Mouse (Mus musculus) brain, embryonic 14.5 days (tissue): ENCODE measurements around the gene Bpnt1. TPM values are rescaled to one million over a fixed set of nuclear protein-coding genes. Genes with fewer than 3 reads are reported as not detected.

Source experiments
- DNase-seq: peaks from one replicate; pipeline ENCODE4 v3.0.0-alpha.2; 2011; ENCODE audit warnings: low read depth
- CTCF ChIP-seq: fragments of 200-500 bp; IDR thresholded peaks from 2 replicates; pipeline ENCODE4 v1.5.1; 2012; ENCODE audit warnings: inconsistent platforms, mild to moderate bottlenecking, moderate library complexity, borderline replicate concordance; ENCODE audit not compliant: insufficient read depth, insufficient read length; ENCODE audit errors: extremely low read depth
- POLR2A ChIP-seq: fragments of 200-500 bp; IDR thresholded peaks from 2 replicates; pipeline ENCODE4 v1.6.1; 2012; ENCODE audit warnings: mild to moderate bottlenecking, inconsistent platforms, borderline replicate concordance; ENCODE audit not compliant: poor library complexity, insufficient read depth, insufficient read length, severe bottlenecking; ENCODE audit errors: extremely low read depth
- polyA plus RNA-seq: library from polyadenylated mRNA; depleted of rRNA; stranded (reverse); fragments of >200 nt; gene quantifications from 2 replicates; pipeline ENCODE4 v1.2.3, GENCODE M21; 2012

Bpnt1 gene
- polyA plus RNA-seq, 1 experiment, result 41.8 TPM

DNA sequence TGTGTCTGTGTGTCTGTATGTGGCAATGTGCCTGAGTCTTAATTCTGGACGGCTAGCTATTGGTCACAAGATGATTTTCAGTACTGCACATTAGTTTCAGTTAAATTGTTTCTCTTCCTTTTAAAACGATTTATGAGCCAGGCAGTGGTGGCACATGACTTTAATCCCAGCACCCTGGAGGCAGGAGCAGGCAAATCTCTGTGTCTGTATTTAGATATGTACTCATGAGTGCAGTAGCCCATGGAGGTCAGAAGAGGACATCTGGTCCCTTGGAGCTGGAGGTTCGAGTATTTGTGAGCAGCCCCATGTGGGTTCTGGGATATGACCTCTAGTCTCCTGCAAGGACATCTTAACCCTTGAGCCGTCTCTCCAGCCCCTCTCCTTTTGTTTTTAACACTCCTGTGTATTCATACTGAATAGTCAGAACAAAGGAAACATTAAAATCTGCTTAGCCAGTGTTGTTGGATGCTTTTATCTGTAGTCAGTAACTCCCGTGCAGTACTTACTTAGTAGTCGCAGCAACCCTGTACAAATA is 3.3 kb downstream of the Bpnt1 start:
- DNase-seq, result no peak
- TF ChIP-seq CTCF, result no peak
- no peak for TF ChIP-seq POLR2A

DNA sequence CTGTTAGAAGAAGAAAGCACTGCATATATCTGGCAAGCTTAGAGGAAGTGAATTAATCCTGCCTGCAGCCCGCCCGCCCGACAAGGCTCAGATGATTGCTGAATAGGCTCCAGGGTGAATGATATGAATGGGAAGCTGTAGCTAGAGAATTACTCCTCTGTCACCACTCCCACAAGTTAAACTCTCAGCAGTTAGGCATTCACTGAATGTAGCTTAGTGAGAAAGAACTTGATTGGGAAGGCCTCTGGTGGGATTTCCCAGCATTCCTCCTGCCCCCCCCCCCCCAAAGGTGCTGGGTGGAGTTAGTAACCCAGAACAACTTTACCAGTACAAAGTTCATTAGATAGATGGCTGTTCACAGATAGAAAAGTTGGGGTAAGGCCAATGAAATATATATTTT is 4.6 kb downstream of the Bpnt1 start:
- TF ChIP-seq CTCF, result no peak
- TF ChIP-seq POLR2A, result no peak
- DNase-seq, result peak; percentile 47

DNA sequence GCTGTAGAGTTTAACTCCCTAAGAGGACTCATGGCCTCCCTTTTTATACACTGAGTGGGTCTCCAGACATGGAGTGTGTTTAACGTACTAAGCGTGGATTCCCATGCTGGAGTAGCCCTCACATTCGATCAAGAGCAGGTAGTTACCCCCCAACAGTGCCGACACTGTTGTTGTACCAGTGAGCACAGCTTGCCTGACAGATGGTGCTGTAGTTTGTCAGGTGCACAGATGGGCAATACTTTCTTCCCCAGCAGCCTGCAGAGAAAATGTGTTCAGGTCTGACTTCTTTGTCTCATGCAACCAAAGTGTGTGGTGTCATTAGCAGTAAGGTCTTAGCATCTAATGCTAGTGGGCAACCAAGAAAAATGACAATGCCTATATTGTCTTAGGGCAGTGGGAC is 10.5 kb downstream of the Bpnt1 start:
- TF ChIP-seq CTCF, result no peak
- TF ChIP-seq POLR2A, result no peak
- DNase-seq, result peak; percentile 66

DNA sequence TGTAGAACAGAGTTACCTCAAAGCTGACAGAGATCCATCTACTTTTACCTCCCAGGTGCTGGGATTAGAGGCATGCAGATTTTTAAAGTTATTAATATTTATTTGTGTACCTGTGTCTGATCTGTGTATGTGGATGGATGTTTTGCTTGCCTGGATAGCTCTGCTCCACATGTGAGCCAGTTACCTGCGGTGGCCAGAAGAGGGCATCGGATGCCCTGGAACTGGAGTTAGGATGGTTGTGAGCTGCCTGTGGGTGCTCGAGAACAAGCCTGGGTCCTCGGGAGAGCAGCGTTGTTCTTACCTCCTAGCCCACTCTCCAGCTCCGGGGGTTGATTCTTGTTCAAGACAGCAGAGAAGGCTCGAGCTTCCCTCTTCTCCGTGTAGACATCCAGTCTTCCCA is 11.5 kb downstream of the Bpnt1 start:
- TF ChIP-seq CTCF, result peak; percentile 36; the same call in 1 of the 2 replicates
- no peak for TF ChIP-seq POLR2A
- no peak for DNase-seq

DNA sequence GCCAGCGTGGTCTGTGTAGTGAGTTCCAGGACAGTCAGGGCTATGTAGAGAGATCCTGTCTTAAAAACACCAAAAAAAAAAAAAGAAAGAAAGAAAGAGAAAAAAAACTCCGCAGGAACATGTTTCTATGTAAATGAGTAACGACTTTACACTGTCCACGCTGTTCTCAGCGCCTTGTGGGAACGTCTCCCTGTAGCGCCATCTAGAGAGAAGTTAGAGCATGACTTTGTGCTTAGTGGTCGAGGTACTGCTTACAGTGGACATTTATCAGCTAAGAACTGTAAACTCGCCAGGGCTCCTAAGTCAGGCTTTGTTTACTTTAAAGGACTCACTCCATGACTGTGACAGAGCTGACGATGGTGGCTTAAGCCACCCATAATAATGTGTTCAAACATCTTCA is 14.2 kb downstream of the Bpnt1 start:
- TF ChIP-seq CTCF (peak; percentile 33; the same call in 1 of the 2 replicates), POLR2A (no peak)
- DNase-seq, result peak; percentile 17

DNA sequence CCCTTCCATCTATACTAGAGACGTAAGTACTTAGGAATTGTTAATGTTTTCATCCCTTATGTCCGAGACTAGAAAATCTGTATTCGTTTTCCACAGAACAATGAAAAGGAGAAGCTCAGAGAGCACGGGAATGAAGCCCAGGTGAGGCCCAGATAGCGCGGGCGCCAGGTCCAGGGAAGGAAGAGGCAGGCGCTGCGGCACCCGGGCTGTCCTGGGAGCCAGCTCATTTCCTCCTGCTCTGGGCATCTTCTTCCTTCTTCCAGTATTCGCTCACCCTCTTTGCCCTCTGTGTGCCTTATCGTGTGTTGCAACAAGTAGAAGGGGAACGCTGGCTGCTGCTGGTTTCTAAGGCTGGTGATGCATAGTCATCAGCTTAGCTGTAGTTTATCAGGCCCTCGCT is 17.8 kb downstream of the Bpnt1 start:
- DNase-seq, result no peak
- TF ChIP-seq POLR2A (no peak), CTCF (no peak)

DNA sequence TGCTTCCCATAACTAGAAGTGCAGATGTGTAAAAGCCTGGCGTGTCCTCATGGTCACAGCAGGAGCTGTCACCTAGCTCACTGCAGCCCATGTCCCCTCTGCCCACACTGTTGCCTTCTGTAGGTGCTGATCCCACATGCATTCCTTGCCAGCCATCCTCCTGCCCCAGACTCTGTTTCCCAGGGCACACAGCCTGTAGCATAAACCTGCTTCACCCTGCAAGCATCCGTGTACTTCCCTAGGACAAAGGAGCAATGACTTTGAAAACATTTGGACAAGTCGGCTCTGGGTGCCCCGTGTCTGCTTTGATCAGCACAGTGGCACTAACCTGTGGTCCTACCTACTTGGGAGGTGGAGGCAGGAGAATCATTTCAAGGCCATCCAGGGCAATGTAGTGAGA is 18.7 kb downstream of the Bpnt1 start:
- TF ChIP-seq POLR2A (no peak), CTCF (no peak)

DNA sequence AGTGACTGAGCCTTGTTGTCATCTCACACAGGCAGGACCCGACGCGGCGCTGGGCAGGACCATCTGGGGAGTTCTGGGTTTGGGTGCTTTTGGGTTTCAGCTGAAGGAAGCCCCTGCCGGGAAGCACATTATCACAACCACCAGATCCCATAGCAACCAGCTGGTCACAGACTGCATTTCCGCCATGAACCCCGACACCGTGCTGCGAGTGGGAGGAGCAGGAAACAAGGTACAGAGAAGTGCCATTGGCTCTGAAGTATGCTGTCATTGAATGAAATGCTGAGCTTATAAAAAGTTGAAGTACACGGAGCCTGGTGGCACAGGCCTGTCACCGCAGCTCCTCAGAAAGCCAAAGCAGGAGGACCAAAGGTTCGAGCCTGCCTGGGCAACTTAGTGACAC is 20.2 kb downstream of the Bpnt1 start:
- no peak for DNase-seq
- TF ChIP-seq POLR2A, result no peak
- no peak for TF ChIP-seq CTCF

More for the DNA sequence above, 18.7 kb downstream of the Bpnt1 start:
- no peak for DNase-seq

DNA sequence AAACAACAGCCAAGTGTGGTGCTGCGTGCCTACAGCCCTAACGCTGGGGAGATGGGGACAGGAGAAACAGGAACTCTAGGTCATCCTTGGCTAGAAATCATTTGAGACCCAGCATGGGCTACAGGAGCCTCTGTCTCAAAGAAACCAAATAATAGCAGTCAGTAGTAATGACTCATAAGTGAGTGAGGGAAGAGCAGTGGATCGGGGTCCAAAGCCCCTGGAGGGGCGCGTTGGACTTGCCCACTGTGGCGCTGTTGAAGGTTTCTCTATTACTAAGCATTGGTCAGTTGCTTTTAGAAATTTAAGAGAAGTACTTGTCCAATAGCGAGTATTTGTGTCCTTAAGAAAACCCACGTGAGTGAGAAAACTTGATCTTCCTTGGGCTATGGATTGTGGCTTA is 21.4 kb downstream of the Bpnt1 start:
- TF ChIP-seq CTCF (no peak), POLR2A (no peak)
- DNase-seq, result no peak

DNA sequence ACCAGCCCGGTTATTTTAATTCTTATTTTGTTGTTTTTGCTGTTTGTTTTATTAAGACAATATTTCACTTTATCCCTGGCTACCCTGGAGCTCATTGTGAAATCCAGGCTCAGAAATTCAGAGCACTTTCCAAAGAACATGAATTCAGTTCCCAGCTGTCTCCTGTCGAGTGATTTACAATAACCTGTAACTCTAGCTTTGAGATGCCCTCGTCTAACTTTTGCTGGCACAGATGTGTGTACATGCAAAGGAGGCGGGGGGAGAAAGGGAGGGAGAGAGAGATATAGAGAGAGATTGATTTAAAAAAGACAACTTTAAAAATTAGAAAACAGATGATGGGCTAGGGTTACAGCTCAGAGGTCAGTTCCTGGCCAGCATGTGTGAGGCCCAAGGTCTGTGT is 22.8 kb downstream of the Bpnt1 start:
- DNase-seq, result no peak
- TF ChIP-seq POLR2A, result no peak
- no peak for TF ChIP-seq CTCF

DNA sequence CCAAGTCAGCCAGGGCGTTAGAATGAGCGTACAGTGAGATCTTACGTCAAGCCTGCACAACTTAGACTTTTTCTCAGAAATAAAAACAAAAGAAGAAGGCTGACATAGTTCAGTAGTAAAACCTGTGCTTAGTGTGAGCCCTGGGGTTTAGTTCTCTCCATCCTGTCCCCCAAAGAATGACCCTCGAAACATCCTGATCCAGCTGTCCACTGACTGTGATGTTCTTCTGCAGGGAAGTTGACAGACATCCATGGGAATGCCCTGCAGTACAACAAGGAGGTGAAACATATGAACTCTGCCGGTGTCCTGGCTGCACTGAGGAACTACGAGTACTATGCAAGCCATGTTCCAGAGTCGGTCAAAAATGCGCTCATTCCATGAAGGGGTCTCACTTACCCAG is 24.3 kb downstream of the Bpnt1 start:
- DNase-seq, result no peak
- TF ChIP-seq POLR2A (no peak), CTCF (no peak)

DNA sequence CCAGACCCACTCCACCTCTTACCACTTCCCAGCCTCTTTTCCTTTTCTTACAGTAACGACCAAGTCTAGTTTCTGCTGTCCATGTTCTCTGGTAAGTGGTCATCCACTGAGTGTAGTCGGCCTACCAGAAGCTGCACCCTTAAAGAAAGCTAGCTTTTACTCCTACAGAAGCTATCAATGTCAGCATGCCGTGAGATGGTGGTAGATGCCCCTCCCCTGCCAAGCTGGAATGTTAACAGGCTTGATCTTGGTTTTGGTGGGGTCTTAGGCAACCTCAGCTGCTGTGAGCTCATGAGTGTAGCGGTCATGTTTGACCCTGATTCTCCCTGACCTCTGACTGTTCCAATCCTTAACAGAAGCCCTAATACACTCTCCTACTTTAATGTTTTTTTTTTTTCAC is 26.3 kb downstream of the Bpnt1 start:
- no peak for DNase-seq
- TF ChIP-seq POLR2A, result no peak
- TF ChIP-seq CTCF, result no peak

DNA sequence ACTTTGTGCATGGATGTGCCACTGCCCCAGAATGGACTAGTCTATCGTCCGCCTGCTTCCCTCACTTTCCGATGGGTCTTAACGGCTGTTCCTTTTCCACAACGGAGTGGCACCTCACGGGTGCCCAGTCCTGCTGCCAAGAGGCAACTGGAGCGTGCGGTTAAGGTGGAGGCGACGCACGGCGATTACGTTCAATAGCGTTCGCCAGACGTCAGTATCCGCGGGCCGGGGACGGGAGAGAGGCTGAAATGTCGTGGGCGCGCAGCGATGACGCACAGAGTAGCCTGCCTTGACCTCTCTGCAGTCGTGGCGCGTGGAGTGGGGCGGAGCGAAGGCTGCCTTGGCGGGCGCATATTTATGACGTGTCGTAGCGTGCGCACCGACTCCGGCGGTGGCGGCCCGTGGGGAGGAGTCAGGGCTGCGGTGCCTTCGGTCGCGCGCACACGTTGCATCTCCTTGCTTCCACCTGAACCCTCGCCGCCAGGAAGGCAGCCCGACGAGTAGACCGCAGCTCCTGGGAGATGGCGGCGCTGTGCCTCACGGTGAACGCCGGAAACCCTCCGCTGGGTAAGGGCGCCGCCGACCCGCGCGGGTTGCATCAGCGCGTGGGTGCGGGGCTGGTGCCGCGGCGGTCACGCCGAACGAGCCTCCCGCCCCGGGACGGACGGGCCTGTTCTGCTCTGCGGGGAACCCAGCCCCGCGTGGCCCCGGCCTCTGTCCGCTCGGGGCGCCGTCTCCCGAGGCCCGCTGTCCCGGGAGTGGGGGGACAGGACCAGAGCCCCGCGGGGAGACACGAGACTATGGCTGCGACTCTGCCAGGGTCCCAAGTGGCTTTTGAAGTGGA is 30.9 kb downstream of the Bpnt1 start, which contains the start of gene Eprs:
Gene Eprs (plus strand): TSS at position 368 of the 844 bp plus-strand sequence.
- DNase-seq, result peak; percentile 99
- TF ChIP-seq POLR2A (peak; percentile 64; the same call in 1 of the 2 replicates), CTCF (no peak)

DNA sequence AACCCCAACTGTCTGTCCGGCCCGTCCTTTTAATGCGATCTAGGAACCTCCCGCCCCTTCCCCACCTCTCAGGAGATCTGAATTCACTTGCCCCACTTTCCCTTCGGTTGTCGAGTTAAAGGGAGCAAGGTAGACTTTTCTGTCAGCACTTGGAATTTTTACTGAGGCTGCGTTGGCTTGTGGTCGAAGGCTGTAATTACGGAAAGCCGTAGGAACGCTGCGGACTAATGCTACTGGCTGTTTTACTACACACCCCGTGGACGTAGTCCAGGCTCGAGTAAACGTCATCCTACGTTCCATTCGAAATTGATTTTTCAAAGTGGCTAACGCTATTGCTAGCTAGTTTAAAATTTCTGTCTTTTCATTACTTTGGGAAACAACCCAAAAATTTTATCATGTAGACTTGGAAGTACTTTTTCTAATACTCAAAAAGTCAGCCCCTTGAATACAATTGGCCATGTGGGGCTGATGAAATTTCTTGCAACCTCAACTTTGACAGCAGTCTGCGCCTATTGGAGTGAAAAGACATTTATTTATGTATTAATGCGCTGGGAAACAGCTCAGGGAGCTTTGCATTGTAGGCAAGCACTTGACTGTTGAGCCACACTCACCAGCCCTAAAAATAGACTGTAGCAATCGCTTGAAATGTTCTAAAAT is 31.7 kb downstream of the Bpnt1 start:
- no peak for TF ChIP-seq POLR2A
- TF ChIP-seq CTCF, result no peak
- DNase-seq, result peak; percentile 82

DNA sequence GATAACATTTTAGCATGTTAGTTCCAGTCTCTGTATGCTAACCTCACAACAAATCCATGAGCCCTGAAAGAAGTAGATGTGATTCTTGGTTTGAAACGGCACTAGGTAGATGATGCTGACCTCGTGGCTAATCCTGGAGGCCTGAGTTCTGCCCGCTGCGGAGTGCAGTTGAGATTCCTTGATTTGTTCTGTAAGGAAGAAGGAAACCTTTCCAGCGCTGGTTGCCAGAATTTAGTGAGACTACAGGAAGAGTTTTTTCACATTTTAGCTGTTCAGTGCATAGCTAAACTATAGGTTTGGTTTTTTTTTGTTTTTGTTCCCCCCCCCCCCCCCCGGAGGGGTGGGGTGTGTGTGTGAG is 32.2 kb downstream of the Bpnt1 start:
- no peak for DNase-seq
- TF ChIP-seq CTCF (no peak), POLR2A (no peak)
